Mouse (Mus musculus) heart, postnatal 0 days (tissue): Measurements from ENCODE around the gene Mknk2.

Experiments used
- CTCF ChIP-seq: IDR thresholded peaks from 2 replicates; pipeline ENCODE4 v1.5.1; 2016; ENCODE audit warnings: antibody characterized with exemption, control low read depth, low read depth
- EP300 ChIP-seq: IDR thresholded peaks from 2 replicates; pipeline ENCODE4 v1.6.1; 2016; ENCODE audit warnings: antibody characterized with exemption, low read depth

DNA sequence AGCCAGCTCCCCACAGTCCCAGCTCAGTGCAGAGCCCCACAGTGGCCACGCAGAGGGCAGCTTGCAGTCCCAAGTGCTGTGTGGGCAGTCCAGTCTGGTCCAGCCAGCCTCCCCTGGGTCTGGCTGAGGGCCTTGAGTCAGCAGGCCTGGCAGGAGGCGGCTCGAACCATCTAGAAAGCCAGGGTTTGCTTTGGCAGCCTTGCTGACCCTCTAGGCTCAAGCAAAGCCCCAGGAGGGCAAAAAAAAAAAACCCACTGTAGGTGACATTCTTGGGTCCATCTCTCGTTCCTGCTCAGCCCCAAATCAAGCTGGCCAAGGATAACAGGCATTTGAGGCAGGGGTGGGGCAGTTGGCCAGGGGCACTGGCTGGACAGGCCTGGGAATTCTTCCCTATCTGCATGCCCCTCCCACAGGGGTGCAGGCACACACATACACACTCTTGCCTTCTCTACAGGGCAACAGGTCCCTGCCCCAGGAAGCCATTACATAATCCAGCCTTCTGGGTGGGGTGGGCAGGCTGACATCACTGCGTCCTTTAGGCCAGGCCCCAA, 3.7 kb downstream of the Mknk2 start:
- TF ChIP-seq EP300 (no peak), CTCF (no peak)
